19 mouse cellular contexts compared by ENCODE assay signal in the genomic region with DNA sequence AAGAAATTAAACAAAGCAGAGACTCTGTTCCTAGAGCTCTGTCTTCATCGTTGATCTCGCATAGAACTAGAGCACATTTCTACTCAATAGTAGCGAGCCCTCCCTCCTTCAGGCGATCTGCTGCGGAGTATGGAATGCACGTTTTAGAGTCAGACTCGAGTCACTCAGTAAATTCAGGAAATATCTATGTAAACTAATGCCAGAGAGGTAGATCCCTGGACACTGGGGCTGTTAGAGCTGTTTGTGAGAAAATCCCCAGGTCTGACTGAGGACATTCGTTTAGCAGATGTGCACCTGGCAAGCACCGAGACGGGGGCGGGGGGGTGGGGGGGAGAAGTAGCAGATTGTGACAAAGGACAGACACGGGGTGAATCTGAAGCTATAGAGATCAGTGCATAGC.
"Had no signal": no experiment of that assay in that cellular context is flagged by ENCODE, and none has a peak within 500 bp of the region (broad histone marks: within the 10 kb centered on the region; RNA-seq: fewer than 3 reads in every experiment).

No protein-coding gene starts in this region.

- H3K27me3 ChIP-seq: liver, embryonic 12.5 days; liver, embryonic 15.5 days; midbrain, embryonic 12.5 days; midbrain, embryonic 15.5 days; neural tube, embryonic 12.5 days; neural tube, embryonic 15.5 days had no signal

- H3K4me1 ChIP-seq: liver, embryonic 12.5 days; liver, embryonic 15.5 days; midbrain, embryonic 12.5 days; midbrain, embryonic 15.5 days; neural tube, embryonic 12.5 days; neural tube, embryonic 15.5 days had no signal

- DNase-seq: kidney, adult 11 months; kidney, adult 9 months; kidney, postnatal 14 days; kidney, postnatal 4 days; liver; lung, adult 18-20 months; right cerebral cortex, adult 18-20 months; right cerebral cortex, postnatal 14 days; right cerebral cortex, postnatal 4 days; thymus, adult 2 months; thymus, postnatal 14 days; thymus, postnatal 4 days had no signal

- H3K27ac ChIP-seq: liver, embryonic 12.5 days; liver, embryonic 15.5 days; macrophage; midbrain, embryonic 12.5 days; midbrain, embryonic 15.5 days; neural tube, embryonic 12.5 days; neural tube, embryonic 15.5 days had no signal

- H3K4me2 ChIP-seq: liver, embryonic 12.5 days; liver, embryonic 15.5 days; midbrain, embryonic 12.5 days; midbrain, embryonic 15.5 days; neural tube, embryonic 12.5 days; neural tube, embryonic 15.5 days had no signal

- H3K9ac ChIP-seq: liver, embryonic 12.5 days; liver, embryonic 15.5 days; midbrain, embryonic 12.5 days; midbrain, embryonic 15.5 days; neural tube, embryonic 12.5 days; neural tube, embryonic 15.5 days had no signal

- H3K9me3 ChIP-seq: liver, embryonic 12.5 days; liver, embryonic 15.5 days; midbrain, embryonic 12.5 days; midbrain, embryonic 15.5 days; neural tube, embryonic 12.5 days; neural tube, embryonic 15.5 days had no signal

- H3K4me3 ChIP-seq: liver, embryonic 12.5 days; liver, embryonic 15.5 days; midbrain, embryonic 12.5 days; midbrain, embryonic 15.5 days; neural tube, embryonic 12.5 days; neural tube, embryonic 15.5 days had no signal

- H3K36me3 ChIP-seq: liver, embryonic 12.5 days; liver, embryonic 15.5 days; midbrain, embryonic 12.5 days; midbrain, embryonic 15.5 days; neural tube, embryonic 12.5 days; neural tube, embryonic 15.5 days had no signal

- ATAC-seq: liver, embryonic 12.5 days; midbrain, embryonic 15.5 days had no signal
